Mouse (Mus musculus): ENCODE results near the gene Pdhb.

DNA sequence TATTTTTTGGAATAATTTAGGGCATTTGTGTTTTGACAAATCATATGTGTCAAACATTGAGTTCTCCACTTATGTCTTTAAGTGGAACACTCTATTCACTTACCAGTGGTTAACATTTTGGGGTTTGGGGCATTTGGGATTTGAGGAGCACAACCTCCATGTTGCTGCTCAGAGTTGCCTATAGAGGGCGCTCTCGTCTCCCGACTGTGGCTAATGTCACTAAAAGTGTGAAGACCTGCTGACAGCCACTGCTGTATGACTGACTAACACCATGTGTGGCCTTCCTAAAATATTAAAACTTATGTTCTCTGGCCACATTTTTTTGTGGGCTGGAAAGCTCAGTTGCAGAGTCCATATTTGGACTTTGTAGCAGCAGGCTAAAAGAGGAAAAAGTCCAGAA is 10.5 kb upstream of the Pdhb start:
- no peak for TF ChIP-seq POLR2A (IDR thresholded peaks at IDR 0.05; ENCODE audit: insufficient read length, low read depth)
- no peak for TF ChIP-seq CEBPB (IDR thresholded peaks at IDR 0.05; ENCODE audit: insufficient read depth, poor library complexity, severe bottlenecking)
- no peak for TF ChIP-seq TCF12 (IDR thresholded peaks at IDR 0.05; ENCODE audit: insufficient read depth, poor library complexity, severe bottlenecking)
- no peak for TF ChIP-seq MAX (IDR thresholded peaks at IDR 0.05; ENCODE audit: low read depth)
- TF ChIP-seq MYOD1 (IDR thresholded peaks at IDR 0.05; ENCODE audit: control insufficient read depth in 1 of 3, insufficient read length in 2 of 3, low read depth in 2 of 3), result no peak
- TF ChIP-seq E2F4 (IDR thresholded peaks at IDR 0.05; ENCODE audit: insufficient read depth), result no peak
- TF ChIP-seq POLR2AphosphoS2 (IDR thresholded peaks at IDR 0.05; ENCODE audit: insufficient read length, low read depth), result no peak
- no peak for TF ChIP-seq USF1 (IDR thresholded peaks at IDR 0.05; ENCODE audit: low read depth)

All from myocyte (in vitro differentiated cells).